Comparison of ENCODE assay signal across 9 mouse cellular contexts in the genomic region with DNA sequence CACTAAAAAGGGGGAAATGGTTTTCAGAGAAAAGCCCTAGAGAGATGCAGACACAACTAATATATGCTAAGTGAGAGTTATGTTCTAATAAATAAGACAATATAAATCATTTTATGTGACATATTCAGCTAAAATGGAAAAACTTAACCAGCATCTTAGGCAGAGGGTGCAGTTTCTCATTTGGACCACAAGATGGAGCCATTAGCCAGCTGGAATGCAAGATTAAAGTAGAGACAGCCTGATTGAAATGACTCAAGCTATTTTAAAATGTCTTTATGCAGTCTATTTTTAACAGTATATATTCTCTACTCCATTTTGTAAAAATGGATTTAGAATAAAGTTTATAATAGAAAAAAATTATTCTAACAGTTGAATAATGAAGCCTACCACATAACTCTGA. TPM values are rescaled to one million over a fixed set of nuclear protein-coding genes. Genes with fewer than 3 reads are reported as not detected.
DNase-seq lines count a peak whose midpoint lies in the region; ATAC-seq and TF ChIP-seq lines count a peak whose summit lies in the region.
"Had no signal": no experiment of that assay in that cellular context is flagged by ENCODE, and none has a peak within 500 bp of the region (broad histone marks: within the 10 kb centered on the region; RNA-seq: fewer than 3 reads in every experiment).

No protein-coding gene starts in this region.

- no peaks in the 10 kb centered on the region for H3K36me3 ChIP-seq in forebrain, embryonic 14.5 days (ENCODE audit: control insufficient read depth, insufficient read depth, low read length)
- H3K36me3 ChIP-seq in forebrain, embryonic 10.5 days (replicated peaks): peaks cover 10% of the 10 kb centered on the region; the same call in 1 of the 2 replicates
- no peaks in the 10 kb centered on the region for H3K36me3 ChIP-seq in midbrain, postnatal 0 days (ENCODE audit: insufficient read depth, low read length)
- H3K36me3 ChIP-seq in midbrain, embryonic 15.5 days (replicated peaks): no peaks in the 10 kb centered on the region
- H3K36me3 ChIP-seq in forebrain, embryonic 11.5 days (ENCODE audit: control insufficient read depth, insufficient read depth, low read length): no peaks in the 10 kb centered on the region
- H3K36me3 ChIP-seq: neural tube, embryonic 12.5 days had no signal

- H3K9me3 ChIP-seq in forebrain, embryonic 14.5 days (replicated peaks; ENCODE audit: control insufficient read depth, low read length): no peaks in the 10 kb centered on the region
- no peaks in the 10 kb centered on the region for H3K9me3 ChIP-seq in forebrain, embryonic 10.5 days
- H3K9me3 ChIP-seq in midbrain, postnatal 0 days (ENCODE audit: low read length): no peaks in the 10 kb centered on the region
- no peaks in the 10 kb centered on the region for H3K9me3 ChIP-seq in midbrain, embryonic 15.5 days
- no peaks in the 10 kb centered on the region for H3K9me3 ChIP-seq in forebrain, embryonic 11.5 days (ENCODE audit: control insufficient read depth, low read length)
- H3K9me3 ChIP-seq: neural tube, embryonic 12.5 days had no signal

- no peak overlapping the region for H3K9ac ChIP-seq in forebrain, embryonic 14.5 days (ENCODE audit: low read length)
- no peak overlapping the region for H3K9ac ChIP-seq in midbrain, postnatal 0 days (replicated peaks; ENCODE audit: low read length, poor library complexity, severe bottlenecking)
- H3K9ac ChIP-seq in midbrain, embryonic 15.5 days: no peak overlapping the region
- no peak overlapping the region for H3K9ac ChIP-seq in forebrain, embryonic 11.5 days (ENCODE audit: low read length)
- H3K9ac ChIP-seq: neural tube, embryonic 12.5 days had no signal

- no peaks in the 10 kb centered on the region for H3K4me1 ChIP-seq in forebrain, embryonic 14.5 days (ENCODE audit: control insufficient read depth, insufficient read depth, low read length)
- 0 out of 2 replicates have a peak, but pooled peaks cover 3% of the 10 kb centered on the region for H3K4me1 ChIP-seq in forebrain, embryonic 10.5 days
- H3K4me1 ChIP-seq in midbrain, postnatal 0 days (ENCODE audit: insufficient read depth, low read length): no peaks in the 10 kb centered on the region
- H3K4me1 ChIP-seq in midbrain, embryonic 15.5 days: no peaks in the 10 kb centered on the region
- no peaks in the 10 kb centered on the region for H3K4me1 ChIP-seq in forebrain, embryonic 11.5 days (replicated peaks; ENCODE audit: control insufficient read depth, insufficient read depth, low read length)
- H3K4me1 ChIP-seq: neural tube, embryonic 12.5 days had no signal

- no peak for ATAC-seq in forebrain, embryonic 14.5 days
- no peak for ATAC-seq in midbrain, postnatal 0 days (ENCODE audit: low FRiP score)
- no peak for ATAC-seq in midbrain, embryonic 15.5 days (replicated peaks)
- no peak for ATAC-seq in forebrain, embryonic 11.5 days (replicated peaks; ENCODE audit: low FRiP score)

- H3K4me3 ChIP-seq in forebrain, embryonic 14.5 days (ENCODE audit: low read depth, low read length): no peak overlapping the region
- H3K4me3 ChIP-seq in forebrain, embryonic 10.5 days: no peak overlapping the region
- H3K4me3 ChIP-seq in midbrain, postnatal 0 days (ENCODE audit: low read depth, low read length): no peak overlapping the region
- H3K4me3 ChIP-seq in midbrain, embryonic 15.5 days: no peak overlapping the region
- no peak overlapping the region for H3K4me3 ChIP-seq in forebrain, embryonic 11.5 days (ENCODE audit: low read depth, low read length)
- H3K4me3 ChIP-seq: neural tube, embryonic 12.5 days had no signal

- no peak overlapping the region for H3K27ac ChIP-seq in forebrain, embryonic 14.5 days (ENCODE audit: low read depth, low read length)
- no peak overlapping the region for H3K27ac ChIP-seq in forebrain, embryonic 10.5 days
- no peak overlapping the region for H3K27ac ChIP-seq in midbrain, postnatal 0 days (ENCODE audit: low read depth, low read length)
- no peak overlapping the region for H3K27ac ChIP-seq in midbrain, embryonic 15.5 days
- no peak overlapping the region for H3K27ac ChIP-seq in forebrain, embryonic 11.5 days (ENCODE audit: low read depth, low read length)
- H3K27ac ChIP-seq: neural tube, embryonic 12.5 days had no signal

- DNase-seq in forebrain, embryonic 14.5 days (ENCODE audit: low spot score): peak; percentile 60
- no peak for DNase-seq in forebrain, embryonic 10.5 days (ENCODE audit: extremely low spot score, low spot score)
- peak; percentile 47 for DNase-seq in midbrain, postnatal 0 days (ENCODE audit: low spot score)
- DNase-seq in c-Kit-negative CD71-positive TER-119-positive erythroid progenitor cells, embryonic 14.5 days (ENCODE audit: low read depth, low spot score): peak; percentile 21
- DNase-seq in retina, adult 2 months (ENCODE audit: low read depth, low spot score): peak; percentile 22
- no peak for DNase-seq in forebrain, embryonic 11.5 days (ENCODE audit: low spot score)
- no peak for DNase-seq in gastrocnemius, postnatal 25 days

- no peaks in the 10 kb centered on the region for H3K27me3 ChIP-seq in forebrain, embryonic 14.5 days (replicated peaks; ENCODE audit: control insufficient read depth, insufficient read depth, low read length)
- no peaks in the 10 kb centered on the region for H3K27me3 ChIP-seq in forebrain, embryonic 10.5 days (ENCODE audit: poor library complexity, severe bottlenecking)
- no peaks in the 10 kb centered on the region for H3K27me3 ChIP-seq in midbrain, postnatal 0 days (ENCODE audit: insufficient read depth, low read length)
- no peaks in the 10 kb centered on the region for H3K27me3 ChIP-seq in midbrain, embryonic 15.5 days (replicated peaks)
- no peaks in the 10 kb centered on the region for H3K27me3 ChIP-seq in forebrain, embryonic 11.5 days (ENCODE audit: control insufficient read depth, insufficient read depth, low read length)
- H3K27me3 ChIP-seq: neural tube, embryonic 12.5 days had no signal

- H3K4me2 ChIP-seq in forebrain, embryonic 14.5 days (ENCODE audit: low read length): no peak overlapping the region
- no peak overlapping the region for H3K4me2 ChIP-seq in midbrain, postnatal 0 days (ENCODE audit: low read depth, low read length, poor library complexity, severe bottlenecking)
- no peak overlapping the region for H3K4me2 ChIP-seq in midbrain, embryonic 15.5 days
- H3K4me2 ChIP-seq in forebrain, embryonic 11.5 days (ENCODE audit: low read depth, low read length, severe bottlenecking): no peak overlapping the region
- H3K4me2 ChIP-seq: neural tube, embryonic 12.5 days had no signal

- TF ChIP-seq CTCF in midbrain, postnatal 0 days (IDR thresholded peaks at IDR 0.05): peak; percentile 91

RNA-seq across cellular contexts. Expression of a gene that starts 6.6 kb away (rescaled TPM):
- 84.5 and 85.5 TPM in 2 replicates for polyA plus RNA-seq in forebrain, embryonic 14.5 days (2014; fragmentation: Nextera tagmentation; extraction: Ambion mirVana)
- polyA plus RNA-seq in forebrain, embryonic 10.5 days (2016; fragmentation: Nextera tagmentation; extraction: Ambion mirVana): 103 and 105 TPM in 2 replicates
- 7.1 and 14.8 TPM in 2 replicates for total RNA-seq in midbrain, postnatal 0 days (2014; rRNA removed)
- polyA plus RNA-seq in midbrain, postnatal 0 days (2015; fragmentation: Nextera tagmentation; extraction: Ambion mirVana): 72.0 and 74.4 TPM in 2 replicates
- 65.8 and 66.0 TPM in 2 replicates for polyA plus RNA-seq in midbrain, embryonic 15.5 days (2015; fragmentation: Nextera tagmentation; extraction: Ambion mirVana)
- polyA plus RNA-seq in forebrain, embryonic 11.5 days (2014; fragmentation: Nextera tagmentation; extraction: Ambion mirVana): 86.0 and 96.1 TPM in 2 replicates
- 10 to 100 TPM; 12.6 to 13.6 TPM for total RNA-seq in gastrocnemius, postnatal 25 days (2021)

RNA-seq across cellular contexts. Expression of a gene that starts 6.7 kb away (rescaled TPM):
- polyA plus RNA-seq in forebrain, embryonic 14.5 days (2014; fragmentation: Nextera tagmentation; extraction: Ambion mirVana): 36.2 and 40.7 TPM in 2 replicates
- polyA plus RNA-seq in forebrain, embryonic 10.5 days (2016; fragmentation: Nextera tagmentation; extraction: Ambion mirVana): 25.3 and 25.6 TPM in 2 replicates
- total RNA-seq in midbrain, postnatal 0 days (2014; rRNA removed): 33.8 and 36.6 TPM in 2 replicates
- polyA plus RNA-seq in midbrain, postnatal 0 days (2015; fragmentation: Nextera tagmentation; extraction: Ambion mirVana): 33.2 and 33.5 TPM in 2 replicates
- polyA plus RNA-seq in midbrain, embryonic 15.5 days (2015; fragmentation: Nextera tagmentation; extraction: Ambion mirVana): 33.7 and 36.1 TPM in 2 replicates
- 25.0 and 26.7 TPM in 2 replicates for polyA plus RNA-seq in forebrain, embryonic 11.5 days (2014; fragmentation: Nextera tagmentation; extraction: Ambion mirVana)
- 1 to 10 TPM; 5.9 to 7.3 TPM for total RNA-seq in gastrocnemius, postnatal 25 days (2021)

Comparison
In these comparisons a context has a peak if more than half of its experiments do, and no peak if none do; other contexts are left out.
1. DNase-seq: peak in forebrain, embryonic 14.5 days (single experiment), midbrain, postnatal 0 days (single experiment), c-Kit-negative CD71-positive TER-119-positive erythroid progenitor cells, embryonic 14.5 days (single experiment) and retina, adult 2 months (single experiment); none in forebrain, embryonic 10.5 days (single experiment), forebrain, embryonic 11.5 days (single experiment) and gastrocnemius, postnatal 25 days (single experiment).